Mouse (Mus musculus): Measurements from ENCODE around the gene Acot11. TPM values are rescaled to one million over a fixed set of nuclear protein-coding genes. Genes with fewer than 3 reads are reported as not detected.

Acot11 gene
- 10 to 100 TPM in 1 of 2 experiments, 1 to 10 TPM in 1; 5.0 to 14.4 TPM for polyA plus RNA-seq (2017; shearing (Covaris generic))

DNA sequence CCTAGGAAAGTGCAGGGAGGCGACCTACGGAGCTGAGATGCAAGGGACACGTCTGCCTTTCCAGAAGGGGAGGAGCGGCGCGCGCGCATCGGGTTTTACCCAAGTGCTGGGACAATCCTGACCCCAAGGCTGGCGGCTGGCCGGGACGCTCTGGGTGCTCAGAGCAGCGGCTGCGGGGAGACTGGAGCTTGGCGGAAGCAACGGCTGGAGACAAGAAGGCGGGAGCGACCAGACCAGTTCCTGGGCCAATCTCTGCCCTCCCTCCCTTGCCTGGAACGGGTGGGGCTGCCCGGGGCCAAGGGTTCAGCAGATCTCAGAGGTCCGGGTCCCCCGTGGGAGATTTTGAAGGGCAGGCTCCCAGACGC is at the start of gene Acot11:
Gene Acot11 (minus strand): TSS at position 89 of the 365 bp plus-strand sequence.

DNA sequence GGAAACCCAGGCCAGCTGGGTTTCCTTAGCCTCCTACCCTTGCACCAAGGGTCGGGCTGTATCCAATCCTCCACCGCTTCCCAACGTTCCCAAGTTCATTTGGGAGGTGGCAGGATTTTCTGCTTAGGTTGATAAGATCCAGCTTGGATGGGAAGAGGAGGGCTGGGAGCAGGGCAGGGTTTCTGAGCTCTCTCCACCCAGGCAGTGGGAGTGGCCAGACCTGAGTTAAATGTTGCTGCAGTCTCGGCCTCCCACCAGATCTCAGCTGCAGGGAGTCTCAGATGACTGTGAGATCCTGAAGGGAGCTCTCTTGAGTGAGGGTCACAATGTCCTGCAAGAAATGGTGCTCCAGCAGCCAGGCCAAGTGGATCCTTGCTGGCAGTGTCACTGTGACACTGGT is 71.2 kb downstream of the Acot11 start, which contains the start of gene Fam151a:
Gene Fam151a (plus strand): TSS at position 254 of the 400 bp plus-strand sequence.

DNA sequence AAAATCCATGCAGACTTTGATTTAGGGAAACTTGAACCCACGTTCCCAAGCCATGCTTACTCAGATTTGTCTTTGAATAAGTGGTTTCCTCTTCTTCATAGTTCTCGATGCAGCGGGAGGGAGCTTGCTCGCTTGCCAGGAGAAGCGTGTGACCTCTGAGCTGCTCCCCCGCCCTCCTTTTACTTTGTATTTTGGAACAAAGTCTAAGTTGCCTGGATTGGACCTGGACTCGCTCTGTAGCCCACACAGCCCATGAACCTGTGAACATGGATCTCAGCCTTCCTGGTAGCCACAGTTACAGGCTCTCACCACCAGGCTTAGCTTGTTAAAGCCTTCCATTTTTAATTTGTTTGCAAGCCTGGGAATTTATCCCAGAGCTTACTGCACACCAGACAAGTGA is 74.0 kb downstream of the Acot11 start, which contains the start of gene Mroh7:
Gene Mroh7 (minus strand): TSS at position 112 of the 400 bp plus-strand sequence.

Other genes starting within 250 kb of the Acot11 start
- 1 to 10 TPM; 1.8 to 2.7 TPM for gene Dhcr24, start 244.0 kb downstream of the Acot11 start, polyA plus RNA-seq (2017; shearing (Covaris generic))
- gene Lexm, start 187.8 kb downstream of the Acot11 start, polyA plus RNA-seq (2017; shearing (Covaris generic)), result 1 to 10 TPM in 1 of 2 experiments, not detected in 1; 1.2 TPM
- 1 to 10 TPM in 1 of 2 experiments, under 1 TPM in 1; 0.27 to 2.0 TPM for gene Ttc22, start 182.6 kb downstream of the Acot11 start, polyA plus RNA-seq (2017; shearing (Covaris generic))
- gene Pars2, start 153.9 kb downstream of the Acot11 start, polyA plus RNA-seq (2017; shearing (Covaris generic)), result 10 to 100 TPM; 11.8 to 13.5 TPM
- 10 to 100 TPM; 66.8 to 75.7 TPM for gene Ttc4, start 126.1 kb downstream of the Acot11 start, polyA plus RNA-seq (2017; shearing (Covaris generic))
- under 1 TPM; 0.06 to 0.42 TPM for gene Mroh7, start 74.1 kb downstream of the Acot11 start, polyA plus RNA-seq (2017; shearing (Covaris generic))
- not detected for gene Fam151a, start 71.1 kb downstream of the Acot11 start, polyA plus RNA-seq (2017; shearing (Covaris generic))
- 10 to 100 TPM; 94.1 to 95.3 TPM for gene Ssbp3, start 105.7 kb upstream of the Acot11 start, polyA plus RNA-seq (2017; shearing (Covaris generic))